Mouse (Mus musculus): ENCODE results near the gene Strn.

The Strn gene

DNA sequence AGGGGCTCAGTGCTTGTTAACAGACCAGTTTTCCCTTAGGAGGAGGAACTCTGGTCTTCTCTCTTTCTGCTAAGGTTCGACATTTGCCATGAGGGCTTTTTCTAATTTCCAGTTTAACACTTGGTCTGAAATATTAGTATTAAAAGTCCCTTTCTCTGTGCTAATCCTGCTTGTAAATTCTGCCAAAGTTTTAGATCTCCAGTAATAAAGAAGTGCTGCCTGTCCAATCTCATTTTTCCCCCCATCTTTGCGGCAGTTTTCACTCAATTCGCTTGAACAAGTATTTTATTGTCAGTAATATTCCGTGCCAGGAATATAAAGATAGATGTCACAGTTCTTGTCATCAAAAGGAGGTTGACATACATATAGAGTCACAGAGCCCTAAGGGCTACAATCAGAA is at the start of gene Strn:
Gene Strn (minus strand): TSS at position 101 of the 400 bp plus-strand sequence.
- in situ Hi-C loops (cut with MboI): no loop called here

GRCm38 (mm10) chr17:78778765-78779164 is 41.8 kb upstream of the Strn start:
- in situ Hi-C loops (cut with MboI): no loop called here

GRCm38 (mm10) chr17:78772317-78772716 is 35.3 kb upstream of the Strn start:
- in situ Hi-C loops (cut with MboI): no loop called here

DNA sequence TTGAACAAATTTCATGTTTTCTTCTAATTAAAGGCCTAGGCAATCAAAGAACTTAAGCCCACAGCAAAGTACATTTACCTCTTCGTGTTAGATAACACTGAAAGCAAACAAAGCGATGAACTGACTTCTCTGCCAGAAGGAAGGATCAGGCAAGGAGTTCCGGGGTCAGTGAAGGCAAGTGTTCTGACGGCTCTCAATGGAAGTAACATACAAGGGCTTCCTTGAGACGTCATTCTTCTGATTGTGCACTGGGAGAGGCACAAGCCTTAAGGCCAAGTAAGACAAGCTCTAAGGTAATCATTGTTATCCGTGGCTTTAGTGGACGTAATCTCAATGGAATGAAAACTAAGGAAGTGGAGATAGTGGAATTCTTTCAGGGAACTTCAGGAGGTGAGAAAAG is 33.9 kb upstream of the Strn start:
- in situ Hi-C loops (cut with MboI): no loop called here

DNA sequence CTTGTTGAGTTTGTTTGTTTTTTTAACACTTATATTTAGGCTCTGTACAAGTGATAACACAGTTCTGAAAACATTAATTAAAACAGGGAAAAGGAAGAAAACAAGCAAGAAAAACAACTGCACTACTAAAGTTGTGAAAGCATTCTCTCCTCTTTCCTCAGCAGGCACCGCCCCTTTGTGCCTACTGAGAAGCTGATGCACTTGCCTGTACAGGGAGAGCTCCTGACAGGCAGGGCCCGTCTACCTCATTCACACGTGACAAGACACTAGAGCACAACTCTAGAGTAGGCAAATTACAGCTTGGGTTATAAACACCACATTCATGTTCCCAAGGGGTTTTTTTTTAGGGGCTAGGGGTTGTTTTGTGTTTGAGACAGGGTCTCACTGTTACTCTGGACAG is 32.3 kb upstream of the Strn start:
- in situ Hi-C loops (cut with MboI): no loop called here

GRCm38 (mm10) chr17:78768937-78769336 is 31.9 kb upstream of the Strn start:
- in situ Hi-C loops (cut with MboI): no loop called here

DNA sequence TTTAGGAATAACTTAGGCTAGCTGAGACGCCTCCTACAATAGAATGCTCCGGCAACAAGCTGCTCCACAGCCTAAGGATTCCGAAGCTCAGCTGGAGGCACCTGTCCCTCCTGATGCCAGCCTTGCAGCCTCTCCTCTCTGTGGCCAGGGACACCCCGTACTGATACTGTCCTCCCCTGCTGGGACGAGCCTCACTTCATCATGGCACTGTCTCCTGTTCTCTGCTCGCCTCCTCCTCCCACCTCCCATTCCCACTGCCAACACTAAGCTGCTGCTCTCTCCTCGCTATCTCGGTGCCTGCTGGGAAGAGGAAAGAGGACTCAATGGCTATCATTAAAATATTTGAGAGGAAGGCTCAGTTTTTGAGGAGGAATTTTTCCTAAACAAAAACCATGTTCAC is 30.6 kb upstream of the Strn start:
- in situ Hi-C loops (cut with MboI): no loop called here

DNA sequence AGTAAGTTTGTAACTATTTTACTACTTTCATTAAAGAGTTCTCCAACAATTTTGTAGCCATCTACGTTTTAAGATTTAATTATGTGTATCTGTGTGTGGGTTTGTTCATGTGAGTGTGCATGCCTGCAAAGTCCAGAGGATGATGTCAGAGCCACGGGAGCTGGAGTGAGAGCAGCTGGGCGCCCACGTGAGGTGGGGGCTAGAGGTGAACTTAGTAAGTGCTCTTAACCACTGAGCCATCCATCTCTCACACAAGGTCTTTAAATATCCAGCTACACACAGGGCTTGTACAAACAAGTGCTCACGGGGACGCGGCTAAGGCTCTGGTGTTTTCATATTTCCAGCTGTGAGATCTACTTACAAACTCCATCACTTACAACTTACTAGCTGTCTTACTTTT is 29.1 kb upstream of the Strn start:
- in situ Hi-C loops (cut with MboI): no loop called here

GRCm38 (mm10) chr17:78763272-78763671 is 26.3 kb upstream of the Strn start:
- in situ Hi-C loops (cut with MboI): no loop called here

- in situ Hi-C loops (cut with MboI): no loop called here
Measured at GRCm38 (mm10) chr17:78752938-78753655, 16.1 kb upstream of the Strn start.

DNA sequence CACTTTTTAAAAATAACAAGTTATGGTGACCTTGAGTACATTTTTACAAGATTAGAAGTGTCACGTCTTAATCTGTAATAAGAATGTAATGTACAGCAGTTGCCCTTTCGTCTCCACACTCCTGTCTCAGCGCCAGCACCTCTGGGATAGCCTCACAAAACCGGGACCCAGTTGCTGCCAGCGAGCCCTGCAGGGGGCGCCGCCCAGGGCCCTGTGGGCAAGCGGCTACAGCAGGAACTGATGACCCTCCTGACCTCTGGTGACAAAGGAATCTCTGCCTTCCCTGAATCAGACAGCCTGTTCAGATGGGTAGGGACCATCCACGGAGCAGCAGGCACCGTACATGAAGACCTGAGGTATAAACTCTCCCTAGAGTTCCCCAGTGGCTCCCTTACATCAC is 15.1 kb upstream of the Strn start:
- in situ Hi-C loops (cut with MboI): no loop called here

GRCm38 (mm10) chr17:78748440-78748839 is 11.4 kb upstream of the Strn start:
- in situ Hi-C loops (cut with MboI): no loop called here

- in situ Hi-C loops (cut with MboI): no loop called here
Measured at GRCm38 (mm10) chr17:78738416-78738815, 1.4 kb upstream of the Strn start.

- in situ Hi-C loops (cut with MboI): no loop called here
Measured at GRCm38 (mm10) chr17:78737771-78738170, 775 bp upstream of the Strn start.

DNA sequence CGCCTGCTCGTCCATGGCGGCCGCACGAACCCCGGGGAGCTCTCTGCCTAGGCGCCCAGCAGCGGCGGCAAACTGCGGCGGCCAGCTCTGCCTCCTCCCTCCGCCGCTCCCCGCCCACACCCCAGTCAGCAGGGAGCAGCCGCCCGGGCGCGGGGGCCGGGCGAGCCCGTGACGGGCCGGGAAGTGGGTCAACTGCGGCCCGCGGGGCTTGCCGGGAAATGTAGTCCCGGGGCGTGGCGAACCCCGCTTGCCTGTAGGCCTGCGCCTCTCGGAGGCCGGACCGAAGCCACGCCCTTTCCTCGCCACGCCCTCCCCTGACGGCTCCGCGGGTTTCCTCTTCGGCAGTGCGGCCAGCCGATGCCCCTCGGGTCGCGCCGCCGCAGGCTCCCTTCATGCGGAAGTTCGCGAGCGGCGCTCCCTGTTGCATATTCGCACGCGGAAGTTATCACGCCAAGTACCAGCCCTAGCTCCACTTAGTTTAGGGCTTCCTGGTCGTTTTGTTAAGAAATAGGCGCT is 465 bp downstream of the Strn start:
- in situ Hi-C loops (cut with MboI): no loop called here

GRCm38 (mm10) chr17:78735731-78736472 is 1.1 kb downstream of the Strn start:
- in situ Hi-C loops (cut with MboI): no loop called here

DNA sequence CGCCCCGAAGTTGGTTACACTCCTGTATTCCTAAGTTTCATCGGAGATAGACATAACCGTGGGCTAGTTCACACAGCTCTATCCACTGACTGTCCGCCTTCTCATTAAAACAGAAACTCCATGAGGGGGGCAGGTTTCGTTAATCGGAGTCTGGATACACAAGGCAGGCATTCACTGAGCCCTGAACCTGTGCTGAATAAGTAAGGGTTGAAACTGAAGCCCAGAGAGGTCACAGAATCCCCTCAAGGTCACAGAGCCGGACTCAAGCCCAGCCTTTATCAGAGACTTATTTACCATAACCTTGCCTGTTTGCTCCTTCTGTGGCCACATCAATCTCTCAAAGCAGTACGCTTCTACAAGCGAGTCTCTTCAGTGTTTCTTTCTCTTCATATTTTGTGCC is 2.2 kb downstream of the Strn start:
- in situ Hi-C loops (cut with MboI): no loop called here

- in situ Hi-C loops (cut with MboI): no loop called here
Measured at GRCm38 (mm10) chr17:78732056-78732455, 4.9 kb downstream of the Strn start.

DNA sequence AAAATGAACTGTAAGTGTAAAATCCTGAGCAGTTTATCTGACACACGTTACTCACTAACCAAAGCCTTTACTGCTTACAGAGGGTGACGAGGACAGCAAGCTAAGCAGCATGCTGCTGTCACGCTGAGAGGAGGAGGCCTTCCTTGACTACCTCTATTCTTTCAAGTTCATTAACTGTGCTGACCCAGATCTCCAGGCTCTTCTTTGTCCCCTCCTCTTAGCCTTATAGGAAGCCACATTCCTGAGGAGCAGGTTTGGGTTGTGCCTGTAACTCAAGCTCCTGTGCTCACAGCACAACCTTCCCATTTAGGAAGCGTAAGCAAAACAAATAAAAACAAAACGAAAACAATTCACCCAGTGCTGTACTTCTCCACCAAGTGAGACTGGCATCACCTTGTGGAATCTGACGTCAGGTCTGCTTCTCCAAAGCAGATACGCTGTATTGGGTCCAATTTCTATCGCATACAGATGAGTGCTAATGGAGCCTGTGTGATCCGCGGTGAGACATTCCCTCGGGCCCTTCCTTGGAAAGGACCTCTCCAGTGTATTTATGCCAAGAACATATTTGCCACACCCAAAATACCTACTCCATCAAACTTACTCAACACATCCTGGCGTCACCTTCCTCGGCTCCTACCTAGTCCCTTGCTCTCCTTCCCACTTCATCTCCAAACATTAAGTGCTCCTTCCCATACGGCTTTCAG is 10.1 kb downstream of the Strn start:
- in situ Hi-C loops (cut with MboI): no loop called here

DNA sequence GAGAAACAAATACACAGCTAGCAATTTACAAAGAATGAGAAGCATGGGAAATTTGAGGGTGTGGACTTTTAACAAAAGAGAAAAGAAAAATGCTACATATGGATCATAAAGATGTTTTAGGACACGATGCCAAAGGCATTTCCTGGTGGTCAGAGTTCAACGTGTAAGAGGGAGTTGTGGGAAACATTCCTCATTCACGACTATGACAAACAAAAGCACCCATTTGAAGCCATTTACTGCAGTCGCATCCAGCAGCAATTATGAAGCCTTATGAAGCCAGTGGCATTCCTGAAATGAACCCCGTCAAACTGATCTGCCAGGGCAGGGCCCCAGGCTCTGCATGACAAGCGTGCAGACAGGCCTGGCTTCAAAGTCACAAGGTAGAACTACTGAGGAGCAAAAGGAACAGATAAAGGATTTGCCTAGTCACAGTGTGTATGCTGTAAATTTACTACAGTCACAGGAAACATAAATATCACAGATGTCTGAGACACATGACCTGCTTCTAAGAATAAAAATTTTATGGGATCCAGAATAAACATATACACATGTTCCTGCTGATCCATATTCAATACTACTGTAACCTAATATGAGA is 12.4 kb downstream of the Strn start:
- in situ Hi-C loops (cut with MboI): no loop called here

- in situ Hi-C loops (cut with MboI): no loop called here
Measured at GRCm38 (mm10) chr17:78721690-78722089, 15.3 kb downstream of the Strn start.

GRCm38 (mm10) chr17:78719086-78719485 is 17.9 kb downstream of the Strn start:
- in situ Hi-C loops (cut with MboI): no loop called here

Data from mature B cell (primary cell).